Mouse (Mus musculus) kidney, postnatal 36 days (tissue): Measurements from ENCODE around the gene Rab26.

Source experiments
- DNase-seq, 2 experiments: peaks; one replicate each; pipeline ENCODE4 v3.0.0; 2021 to 2022; ENCODE audit warnings: mixed read lengths in 2 of 2

Gene Rab26

DNA sequence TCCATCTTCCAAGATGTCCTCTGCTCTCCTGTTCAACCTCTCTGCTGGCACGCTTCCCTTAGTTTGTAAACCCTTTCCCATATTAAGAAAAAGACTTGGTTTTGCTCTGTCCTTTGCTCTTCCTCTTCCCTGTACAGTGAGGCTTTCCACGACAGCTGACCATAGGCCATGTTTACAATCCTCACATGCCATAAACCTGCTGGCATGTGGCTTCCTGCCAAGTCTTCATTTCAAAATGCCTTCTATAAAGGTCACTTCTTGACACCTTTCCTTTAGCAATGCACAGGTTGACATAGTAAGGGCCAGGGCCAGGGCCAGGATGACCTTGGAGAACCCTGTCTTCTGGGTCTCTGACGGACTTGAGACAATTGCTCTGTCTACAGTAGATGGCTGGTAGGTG is 12.2 kb upstream of the Rab26 start:
- peak in 1 of 2 experiments; percentile 31 for DNase-seq

DNA sequence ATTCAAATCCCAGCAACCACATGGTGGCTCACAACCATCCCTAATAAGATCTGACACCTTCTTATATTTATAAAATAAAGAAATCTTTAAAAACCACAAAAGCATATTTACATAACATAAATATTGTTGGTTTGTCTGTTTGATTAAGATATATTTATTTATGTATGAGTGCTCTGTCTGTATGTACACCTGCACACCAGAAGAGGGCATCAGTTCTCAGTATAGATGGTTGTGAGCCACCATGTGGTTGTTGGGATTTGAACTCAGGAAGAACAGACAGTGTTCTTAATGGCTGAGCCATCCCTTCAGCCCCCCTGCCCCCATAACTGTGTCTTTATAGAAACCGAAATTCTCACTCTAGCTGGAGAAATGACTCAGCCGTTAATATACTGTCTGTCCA is 11.2 kb upstream of the Rab26 start:
- DNase-seq = no peak

DNA sequence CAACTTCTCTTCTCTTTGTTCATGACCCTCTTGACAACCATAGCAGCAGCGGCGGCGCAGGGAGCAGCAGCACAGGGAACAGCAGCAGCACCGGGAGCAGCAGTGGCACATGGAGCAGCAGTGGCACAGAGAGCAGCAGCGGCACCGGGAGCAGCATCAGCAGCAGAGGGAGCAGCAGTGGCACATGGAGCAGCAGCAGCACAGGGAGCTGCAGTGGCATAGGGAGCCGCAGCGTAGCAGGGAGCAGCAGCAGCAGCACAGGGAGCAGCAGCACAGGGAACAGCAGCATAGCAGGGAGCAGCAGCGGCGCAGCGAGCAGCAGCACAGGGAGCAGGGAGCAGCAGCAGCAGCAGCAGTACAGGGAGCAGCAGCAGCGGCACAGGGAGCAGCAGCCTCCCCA is 10.6 kb upstream of the Rab26 start:
- DNase-seq = no peak

DNA sequence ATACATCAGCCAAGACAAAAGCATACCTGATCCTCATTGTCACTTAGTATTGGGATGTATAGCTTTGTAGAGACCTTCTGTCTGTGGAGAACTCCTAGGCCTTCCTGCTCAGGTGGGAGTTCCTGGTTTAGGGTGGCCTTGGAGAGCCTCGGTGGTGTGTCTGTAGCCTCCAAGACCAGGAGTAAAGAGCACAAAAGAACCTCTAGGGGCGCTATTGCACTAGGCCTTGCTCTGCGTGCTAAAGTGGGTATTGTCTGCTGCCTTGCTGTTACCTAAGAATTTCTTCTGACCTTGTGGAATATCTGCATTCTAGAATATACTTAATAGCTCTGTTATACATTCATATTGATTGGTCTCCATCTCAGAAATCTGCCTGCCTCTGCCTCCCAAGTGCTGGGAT is 6.4 kb upstream of the Rab26 start:
- DNase-seq = peak; percentile 62 to 74

DNA sequence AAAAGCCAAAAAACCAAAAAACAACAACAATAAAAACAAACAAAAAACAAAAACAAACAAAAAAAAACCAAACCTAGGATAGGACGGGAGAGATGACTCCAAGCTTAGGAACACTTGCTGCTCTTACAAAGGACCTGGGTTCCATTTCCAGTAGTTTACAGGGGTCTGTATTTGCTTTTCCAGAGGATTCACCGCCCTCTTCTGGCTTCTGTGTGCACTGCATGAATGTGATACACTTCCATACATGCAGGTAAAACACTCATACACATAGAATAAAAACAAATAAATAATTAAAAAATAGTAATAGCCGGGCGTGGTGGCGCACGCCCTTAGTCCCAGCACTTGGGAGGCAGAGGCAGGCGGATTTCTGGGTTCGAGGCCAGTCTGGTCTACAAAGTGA is 4.9 kb upstream of the Rab26 start:
- DNase-seq = peak; percentile 64 to 84

DNA sequence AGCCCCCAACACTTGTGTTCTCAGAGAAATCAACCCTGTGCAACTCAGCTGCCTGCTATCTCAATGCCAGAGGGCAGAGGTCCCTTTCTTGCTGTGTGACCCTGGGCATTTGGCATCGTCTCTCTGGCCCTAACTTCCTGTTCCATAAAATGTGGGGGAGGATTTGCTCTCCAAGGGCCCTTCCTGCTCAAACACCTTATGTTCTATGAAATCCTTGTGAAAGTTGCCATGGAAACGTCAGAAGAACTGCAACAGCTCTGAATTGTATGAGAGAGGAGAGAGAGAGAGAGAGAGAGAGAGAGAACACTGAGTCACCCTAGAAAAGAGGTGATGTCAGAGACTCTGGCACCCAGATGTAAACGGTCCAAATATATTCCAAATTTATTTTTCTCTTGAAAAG is 3.5 kb upstream of the Rab26 start:
- DNase-seq = no peak

DNA sequence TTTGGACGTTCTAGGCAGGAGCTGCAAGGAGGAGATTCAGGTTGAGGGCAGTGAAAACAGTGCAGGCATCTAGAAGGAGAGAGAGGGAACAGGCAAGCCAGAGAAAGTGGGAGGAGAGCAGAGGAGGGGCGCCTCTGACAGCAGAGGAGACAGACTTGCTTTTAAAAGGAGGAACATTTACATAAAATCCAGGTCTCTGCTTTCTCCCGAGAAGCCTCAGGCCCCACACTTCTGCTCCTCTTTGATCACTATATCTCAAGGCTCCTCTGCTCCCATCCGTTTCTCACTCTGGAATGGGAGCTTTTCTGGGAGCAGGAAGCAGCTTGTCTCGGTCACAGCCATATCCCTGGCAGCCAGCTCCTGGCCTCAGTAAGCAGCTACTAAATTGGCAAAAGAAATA is 1.3 kb upstream of the Rab26 start:
- DNase-seq = no peak

DNA sequence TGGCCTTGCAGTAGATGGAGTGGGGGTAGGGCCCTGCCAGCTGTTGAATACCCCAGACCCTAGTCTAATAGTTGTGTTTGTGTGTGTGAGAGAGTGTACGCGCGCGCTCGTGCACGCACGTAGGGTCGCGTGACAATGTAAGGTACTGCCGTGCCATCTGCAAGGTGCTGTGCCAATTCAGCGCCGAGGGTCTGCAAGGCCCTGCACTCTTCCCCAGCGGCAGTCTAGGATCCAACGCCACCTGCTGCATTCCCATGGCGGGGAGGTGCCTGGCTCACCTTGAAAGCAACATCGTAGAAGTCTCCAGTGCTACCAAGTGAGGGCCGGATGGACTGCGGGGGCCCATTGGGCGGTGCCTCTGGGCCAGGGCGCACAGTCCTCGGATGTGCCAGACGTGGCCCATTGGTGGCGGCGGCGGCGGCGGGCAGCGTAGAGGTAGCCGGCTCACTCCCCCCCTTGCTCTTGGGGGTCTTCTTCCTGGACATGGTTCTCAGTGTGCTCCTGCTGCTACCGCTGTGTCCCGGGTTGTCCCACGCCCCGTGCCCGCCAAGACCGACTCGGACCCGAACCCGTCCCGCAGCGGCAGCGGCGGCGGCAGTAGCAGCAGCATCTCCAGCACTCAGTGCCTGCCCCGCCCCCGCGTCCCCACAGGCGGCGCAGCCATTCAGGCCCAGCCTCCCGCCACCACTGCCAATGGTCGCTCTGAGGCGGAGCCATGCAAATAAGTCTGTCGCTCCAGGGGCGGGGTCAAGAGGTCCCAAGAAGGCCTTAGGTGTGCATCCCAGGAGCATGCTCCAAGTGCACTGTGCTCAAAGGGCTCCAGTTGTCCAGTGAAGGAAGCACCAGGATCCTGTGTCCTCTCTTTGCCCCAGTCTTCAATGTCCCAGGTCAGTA is 664 bp downstream of the Rab26 start:
- peak; percentile 93 to 96 for DNase-seq

DNA sequence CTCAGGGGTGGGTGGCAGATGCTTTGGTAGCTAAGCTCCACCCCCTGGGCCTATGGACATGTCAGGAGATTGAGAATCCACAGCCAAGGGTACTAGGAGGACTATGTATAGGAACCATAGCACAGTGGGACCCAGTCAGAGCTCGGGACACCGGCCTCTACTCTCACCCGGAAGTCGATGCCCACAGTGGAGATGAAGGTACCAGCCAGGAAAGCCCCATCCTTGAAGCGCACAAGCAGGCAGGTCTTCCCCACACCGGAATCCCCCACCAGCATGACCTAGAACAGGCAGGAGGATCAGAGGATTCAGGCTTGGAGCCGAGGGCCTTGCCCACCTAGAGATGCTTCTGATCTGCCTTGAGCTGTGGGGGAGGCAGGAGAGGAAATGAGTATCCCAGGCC is 2.0 kb downstream of the Rab26 start:
- DNase-seq = no peak

DNA sequence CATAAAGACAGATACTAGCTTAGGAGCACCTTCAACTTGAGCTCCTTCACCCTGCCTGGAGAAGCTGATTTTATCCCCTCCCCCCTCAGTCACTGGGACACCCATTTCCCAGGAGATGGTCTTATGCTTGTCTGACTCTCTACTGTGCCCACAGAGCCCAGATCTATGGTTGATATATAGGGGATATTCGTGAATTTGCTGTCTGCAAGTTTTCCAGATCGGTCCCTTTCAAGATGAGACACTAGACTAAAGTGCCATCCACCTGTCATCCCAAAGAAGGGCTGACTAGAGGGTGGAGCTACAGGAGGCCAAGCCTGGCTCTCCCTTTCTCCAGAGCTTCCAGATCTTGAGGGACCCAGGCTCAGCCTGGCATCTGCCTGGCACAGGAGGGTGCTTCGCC is 2.9 kb downstream of the Rab26 start:
- DNase-seq = no peak

DNA sequence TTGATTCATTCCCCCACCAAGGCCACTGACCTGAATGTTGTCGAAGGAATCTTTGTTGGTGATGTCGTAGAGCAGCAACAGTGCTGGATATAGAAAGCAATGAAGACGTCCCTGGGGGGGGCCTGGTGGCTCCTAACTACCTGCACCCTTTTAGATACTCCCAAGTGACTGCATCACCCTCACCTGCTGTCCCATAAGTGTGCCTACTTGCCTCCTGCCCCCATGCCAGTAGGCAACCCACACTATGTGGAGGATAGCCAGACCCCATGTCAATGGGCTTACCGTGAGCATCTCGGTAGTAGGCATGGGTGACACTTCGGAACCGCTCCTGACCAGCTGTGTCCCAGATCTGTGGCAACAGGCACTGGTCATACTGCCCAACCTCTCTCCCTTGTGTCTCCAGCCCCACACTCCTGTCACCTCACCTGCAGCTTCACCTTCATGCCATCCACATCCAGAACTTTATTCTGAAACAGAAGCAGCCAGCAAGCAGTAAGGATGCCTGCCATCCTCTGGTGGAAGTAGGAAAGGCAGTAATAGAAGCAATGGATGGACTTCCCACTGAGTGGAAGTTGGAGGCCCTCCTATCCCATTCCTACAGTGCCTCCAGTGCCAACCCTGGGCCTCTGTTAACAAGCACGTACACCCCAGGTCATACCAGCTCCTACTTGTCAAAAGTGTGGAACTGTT is 3.5 kb downstream of the Rab26 start:
- DNase-seq = no peak

DNA sequence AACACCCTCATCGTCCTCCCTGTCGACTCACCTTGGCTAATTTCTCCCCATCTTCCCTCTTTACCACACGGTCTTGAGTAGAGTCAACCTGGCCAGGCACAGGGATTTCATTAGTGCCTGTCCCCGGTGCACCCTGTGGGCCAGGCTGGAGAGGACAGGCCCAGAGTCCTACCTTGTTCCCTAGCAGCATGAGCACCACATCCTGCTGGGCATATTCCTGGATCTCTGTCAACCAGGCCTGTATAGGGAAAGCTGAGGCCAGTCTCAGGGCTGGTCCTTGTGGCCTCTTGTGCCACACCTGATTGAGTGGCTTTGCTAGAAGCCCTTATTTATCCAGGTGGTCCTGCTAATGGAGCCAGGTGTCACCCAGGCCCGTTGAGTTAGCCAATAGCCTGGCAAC is 4.1 kb downstream of the Rab26 start:
- DNase-seq = no peak

DNA sequence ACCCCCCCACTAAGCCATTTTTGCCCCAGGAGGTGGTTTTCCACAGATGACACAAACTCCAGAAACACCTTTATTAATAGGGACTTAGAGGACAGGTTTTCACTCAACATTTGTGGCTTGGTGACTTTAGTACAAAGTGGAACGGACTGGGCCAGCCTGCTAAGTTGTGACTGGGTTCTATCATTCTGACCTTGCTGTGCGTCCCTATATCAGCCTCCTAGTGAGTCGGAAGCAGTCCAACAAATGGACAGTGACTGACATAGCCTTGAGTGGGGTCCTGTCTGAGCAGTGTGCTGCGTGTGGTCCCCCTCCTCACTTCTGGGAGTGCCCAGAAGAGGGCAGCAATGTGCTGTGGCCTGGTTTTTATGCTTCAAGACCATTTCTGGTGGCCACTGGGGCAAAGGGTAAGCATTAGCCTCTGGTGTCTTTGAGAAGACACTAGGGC is 5.0 kb downstream of the Rab26 start:
- DNase-seq = peak; percentile 53 to 77

DNA sequence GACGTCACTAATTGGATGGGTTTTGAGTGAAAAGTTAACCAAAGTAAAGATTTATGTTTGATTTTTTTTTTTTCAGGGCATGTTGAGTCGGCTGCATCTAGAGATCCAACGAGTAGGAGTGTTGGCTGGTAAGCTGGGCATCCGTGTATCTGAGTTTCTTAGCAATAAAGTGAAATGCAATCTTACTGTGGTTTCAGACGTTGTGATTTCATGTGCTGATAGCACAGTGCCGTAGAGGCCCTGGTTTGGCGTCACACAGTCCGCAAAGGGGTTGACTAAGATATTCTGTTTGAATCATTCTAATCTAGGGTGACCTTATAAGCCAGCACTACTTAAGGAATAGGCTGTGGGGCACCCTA is 5.5 kb downstream of the Rab26 start:
- peak in 1 of 2 experiments; percentile 17 for DNase-seq

DNA sequence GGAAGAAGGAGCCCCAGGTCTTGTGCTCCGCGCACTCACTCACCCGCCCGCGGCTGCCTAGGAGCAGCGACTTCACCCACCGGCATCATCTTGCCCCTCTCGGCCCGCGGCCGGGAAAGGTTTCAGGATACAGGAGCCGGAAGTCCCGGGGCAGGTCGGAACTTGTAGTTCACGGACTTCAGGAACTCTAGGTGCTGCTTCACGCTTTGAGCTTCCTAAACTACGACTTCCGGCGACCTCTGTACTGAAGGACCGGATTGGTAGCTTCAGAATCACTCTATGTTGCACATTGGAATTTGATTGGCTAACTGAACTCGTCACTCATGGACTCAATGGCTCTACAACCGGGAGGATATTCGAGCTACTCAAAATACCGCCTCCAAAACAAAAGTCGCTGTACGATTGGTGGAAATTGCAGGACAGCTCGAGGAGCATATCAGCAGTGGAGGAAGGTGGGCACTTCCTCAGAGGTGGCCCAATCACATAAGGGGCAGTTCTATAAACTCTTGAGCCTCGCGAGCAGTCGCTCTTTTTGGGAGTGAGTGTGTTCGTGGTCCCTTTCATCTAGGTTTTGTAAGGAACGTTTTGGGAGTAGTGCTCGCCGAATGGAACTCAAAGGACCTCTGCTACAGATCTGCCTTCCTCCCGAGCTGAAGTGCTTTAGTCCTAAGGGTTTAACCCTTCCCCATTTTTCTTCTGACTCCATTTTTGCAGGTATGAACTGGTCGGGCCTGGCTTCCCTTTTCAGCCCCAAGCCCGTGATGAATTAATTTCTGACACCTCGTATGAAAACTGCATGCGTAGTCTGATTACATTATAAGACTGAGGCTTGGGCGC is 6.1 kb downstream of the Rab26 start, which contains the start of gene Traf7:
TSS of gene Traf7 (minus strand) at position 216 of the 837 bp plus-strand sequence.
- peak; percentile 95 to 100 for DNase-seq

DNA sequence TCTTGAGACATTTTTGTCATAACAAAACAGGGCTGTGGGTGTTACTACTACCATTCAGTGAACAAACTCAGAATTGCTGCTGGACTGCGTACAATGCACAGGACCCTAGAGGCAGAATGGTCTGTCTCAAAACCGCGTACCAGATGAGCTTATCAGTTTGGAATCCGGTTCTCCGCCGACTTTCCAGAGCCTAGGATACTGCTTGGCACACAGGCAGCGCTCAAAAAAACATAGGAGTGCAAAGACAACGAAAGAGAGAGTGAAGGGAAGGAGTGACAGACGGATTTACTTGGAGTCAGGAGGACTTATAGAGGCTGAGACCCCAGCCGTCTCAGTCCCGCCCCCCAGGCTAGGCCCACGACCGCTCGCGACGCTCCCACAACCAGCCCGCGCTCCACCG is 6.7 kb downstream of the Rab26 start:
- no peak for DNase-seq

DNA sequence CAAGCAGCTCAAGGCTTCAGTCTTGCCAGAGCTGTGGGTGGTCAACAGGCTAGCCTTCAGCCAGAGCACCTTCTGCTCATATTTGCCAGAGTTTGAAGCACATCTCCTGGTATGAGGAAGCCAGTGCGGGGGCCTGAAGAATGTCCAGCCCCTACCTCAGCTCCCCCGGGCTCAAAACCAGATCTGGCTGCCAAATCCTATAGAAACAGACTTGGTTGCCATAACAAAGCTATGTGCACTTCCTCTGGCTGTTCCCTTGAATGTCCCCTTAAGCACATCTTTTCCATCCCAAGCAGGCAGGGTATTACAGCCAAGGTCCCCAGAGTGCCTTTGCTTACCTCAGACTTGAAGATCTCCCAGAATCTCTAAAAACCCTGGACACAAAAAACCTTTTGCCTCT is 9.3 kb downstream of the Rab26 start:
- DNase-seq = no peak

DNA sequence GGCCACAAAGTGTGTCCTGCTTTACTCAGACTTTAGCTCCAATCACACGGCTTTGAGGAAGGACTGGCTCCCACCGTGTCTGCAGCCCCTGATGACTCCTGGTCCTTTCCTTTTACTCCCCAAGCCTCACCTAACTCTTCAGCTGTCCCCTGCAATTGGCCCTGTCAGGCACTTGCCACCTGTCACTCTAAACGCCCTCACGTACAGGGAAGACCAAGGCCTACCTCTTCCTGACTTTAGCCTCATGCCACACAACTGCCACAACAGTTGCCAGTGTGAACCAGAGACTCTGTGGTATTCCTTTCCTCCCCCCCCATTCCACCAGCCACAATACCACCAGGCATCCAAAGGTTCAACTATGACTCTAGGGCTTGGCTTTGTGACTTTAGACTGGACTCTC is 13.6 kb downstream of the Rab26 start:
- no peak for DNase-seq

DNA sequence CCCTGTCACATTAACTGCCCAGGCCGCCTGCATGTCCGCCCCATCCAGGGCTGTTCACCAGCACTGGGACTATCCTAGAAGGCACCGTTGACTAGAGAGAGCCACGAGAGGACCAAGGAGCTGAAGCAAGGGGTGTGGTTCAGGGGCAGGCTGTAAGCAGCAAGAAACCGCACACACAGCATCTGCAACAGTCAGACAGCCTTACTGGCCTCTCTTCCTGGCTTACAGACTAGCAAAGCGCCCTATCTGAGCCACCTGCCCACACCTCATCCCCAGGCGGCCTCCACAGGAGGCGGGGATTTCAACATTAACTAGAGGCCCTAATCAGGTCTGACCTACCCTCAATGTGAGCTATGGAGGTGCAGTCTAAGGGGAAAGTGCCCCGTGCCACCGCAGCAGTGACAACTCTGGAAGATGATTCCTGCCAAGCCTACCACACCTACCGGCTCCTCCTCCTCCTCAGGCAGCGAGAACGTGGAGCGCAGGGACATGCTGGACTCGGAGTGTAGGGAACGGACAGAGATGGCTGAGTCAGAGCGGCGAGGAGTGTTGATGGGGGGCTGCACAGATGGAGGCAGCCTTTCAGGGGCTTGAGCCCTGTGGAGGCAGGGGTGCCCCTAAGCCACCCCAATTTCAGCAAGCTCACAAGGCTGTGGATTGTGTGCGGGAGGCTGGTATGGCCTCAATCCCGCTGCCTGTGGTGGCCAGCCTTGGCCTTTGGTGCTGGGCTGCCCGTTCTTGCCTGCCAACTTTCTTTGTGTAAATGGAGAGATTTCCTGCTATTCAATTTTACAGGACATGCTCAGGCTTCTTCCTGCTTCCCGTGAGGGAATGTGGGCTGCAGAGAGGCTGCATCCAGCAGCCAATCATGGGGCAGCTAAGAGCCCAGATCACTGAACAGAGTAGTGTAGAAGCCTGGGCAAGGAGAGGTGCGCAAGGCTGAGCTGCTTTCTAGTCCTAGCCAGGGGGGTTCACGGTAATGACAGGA is 19.4 kb downstream of the Rab26 start:
- peak; percentile 45 to 47 for DNase-seq

DNA sequence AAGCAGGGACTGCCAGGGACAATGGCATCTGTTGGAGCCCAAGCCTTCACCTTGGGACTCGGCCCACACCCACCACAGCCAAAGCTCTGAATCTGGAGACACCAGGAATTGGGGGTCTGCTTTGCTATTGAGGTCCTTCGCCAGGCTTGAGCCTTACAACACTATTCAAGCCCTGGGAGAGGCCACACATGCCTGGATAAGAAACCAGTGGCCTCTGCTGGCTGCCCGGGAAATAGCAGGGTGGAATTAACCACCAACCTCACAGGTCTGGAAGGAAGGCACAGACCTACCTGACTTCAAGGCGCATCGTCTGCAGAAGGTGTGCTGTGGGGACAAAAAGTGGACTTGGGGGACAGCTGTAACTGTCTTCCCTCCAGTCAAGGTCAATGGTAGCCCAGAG is 20.4 kb downstream of the Rab26 start:
- peak; percentile 49 to 83 for DNase-seq

DNA sequence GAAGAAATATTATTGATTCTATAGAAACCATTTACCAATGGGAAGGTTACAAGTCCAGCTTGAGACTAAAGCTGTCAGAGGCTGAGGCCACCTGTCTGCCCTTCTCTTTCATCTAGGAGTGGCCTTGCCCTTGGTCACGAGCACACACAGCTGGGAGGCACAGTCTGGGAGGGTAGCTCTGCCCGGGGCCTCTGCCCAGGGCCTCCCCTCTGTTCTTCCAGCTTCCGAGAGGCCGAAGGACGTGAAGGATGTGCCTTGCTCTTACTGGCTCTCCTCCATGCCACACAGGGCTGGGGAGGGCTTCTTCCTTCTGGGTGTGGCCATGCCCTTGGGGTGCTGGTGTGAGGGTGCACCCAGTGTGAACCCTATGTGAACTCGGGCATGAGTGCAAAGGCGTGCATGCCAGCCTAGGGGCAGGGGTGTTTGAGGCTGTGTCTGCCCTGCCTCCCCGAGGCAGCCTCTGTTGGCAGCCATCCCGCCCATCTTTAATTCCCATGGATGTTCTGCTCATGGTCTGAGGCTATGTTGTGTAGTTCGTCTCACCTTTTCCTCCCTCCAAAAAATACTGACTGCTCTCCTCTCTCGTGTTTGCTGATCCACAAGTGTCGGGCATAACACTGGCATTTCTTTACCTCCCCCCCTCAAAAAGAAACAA is 26.1 kb downstream of the Rab26 start:
- no peak for DNase-seq
